Mouse (Mus musculus) adipocyte (in vitro differentiated cells): ENCODE results near the gene Hoxd12.

Experiments
- DNase-seq: peaks from one replicate; pipeline ENCODE4 v3.0.0-alpha.2; 2016; ENCODE audit warnings: low spot score

Hoxd12 gene

GRCm38 (mm10) chr2:74695813-74696430, 21.1 kb downstream of the Hoxd12 start:
- DNase-seq: no peak

- no peak for DNase-seq
Measured at GRCm38 (mm10) chr2:74696442-74697335, 21.9 kb downstream of the Hoxd12 start.

- DNase-seq: peak; percentile 64
Measured at GRCm38 (mm10) chr2:74697567-74698121, 22.8 kb downstream of the Hoxd12 start, which contains the start of gene Hoxd9. Gene Hoxd9, plus strand, starts transcription at chr2:74697727.

- DNase-seq: peak; percentile 56
Measured at GRCm38 (mm10) chr2:74698201-74699052, 23.6 kb downstream of the Hoxd12 start.

- DNase-seq: no peak
Measured at GRCm38 (mm10) chr2:74699053-74699430, 24.2 kb downstream of the Hoxd12 start.

- no peak for DNase-seq
Measured at GRCm38 (mm10) chr2:74699664-74700545, 25.1 kb downstream of the Hoxd12 start.

- no peak for DNase-seq
Measured at GRCm38 (mm10) chr2:74700546-74701112, 25.8 kb downstream of the Hoxd12 start.

- peak; percentile 91 for DNase-seq
Measured at GRCm38 (mm10) chr2:74701949-74702819, 27.4 kb downstream of the Hoxd12 start.

- DNase-seq: no peak
Measured at GRCm38 (mm10) chr2:74702820-74703219, 28.0 kb downstream of the Hoxd12 start.

GRCm38 (mm10) chr2:74703317-74703716, 28.5 kb downstream of the Hoxd12 start:
- DNase-seq: no peak

GRCm38 (mm10) chr2:74703720-74704392, 29.0 kb downstream of the Hoxd12 start:
- no peak for DNase-seq

GRCm38 (mm10) chr2:74704393-74704998, 29.7 kb downstream of the Hoxd12 start, which contains the start of gene Hoxd8:
Gene Hoxd8, plus strand, starts transcription at chr2:74704615.
- peak; percentile 77 for DNase-seq

- no peak for DNase-seq
Measured at GRCm38 (mm10) chr2:74704999-74705466, 30.2 kb downstream of the Hoxd12 start.

- peak; percentile 77 for DNase-seq
Measured at GRCm38 (mm10) chr2:74705467-74706089, 30.8 kb downstream of the Hoxd12 start.

- peak; percentile 36 for DNase-seq
Measured at GRCm38 (mm10) chr2:74706393-74706960, 31.7 kb downstream of the Hoxd12 start.

GRCm38 (mm10) chr2:74707599-74707998, 32.8 kb downstream of the Hoxd12 start:
- peak; percentile 43 for DNase-seq

GRCm38 (mm10) chr2:74708676-74709075, 33.9 kb downstream of the Hoxd12 start:
- DNase-seq: peak; percentile 89
